Mouse (Mus musculus): Measurements from ENCODE around the gene Micall2. TPM values are rescaled to one million over a fixed set of nuclear protein-coding genes. Genes with fewer than 3 reads are reported as not detected.
"Not testable (repeated sequence)": the region's sequence is repeated elsewhere in the genome, so short reads cannot be mapped to it uniquely, and the experiment has no call there.

Gene Micall2
- polyA plus RNA-seq, 1 experiment from 2014 or later: 12.8 TPM

GRCm38 (mm10) chr5:139702236-139702635, 33.9 kb downstream of the Micall2 start:
- Histone ChIP-seq H3K4me2 (replicated peaks; ENCODE audit: low read depth) (no peak overlapping the region), H3K9me3 (ENCODE audit: control insufficient read depth) (no peaks in the 10 kb centered on the region), H3K4me1 (replicated peaks; ENCODE audit: control insufficient read depth, insufficient read depth, low read length) (no peaks in the 10 kb centered on the region), H3K4me3 (ENCODE audit: low read depth, low read length) (no peak overlapping the region), H3K27ac (ENCODE audit: low read depth, low read length) (no peak overlapping the region), H3K27me3 (replicated peaks; ENCODE audit: control insufficient read depth, insufficient read depth, low read length) (no peaks in the 10 kb centered on the region), H3K9ac (ENCODE audit: low read depth, low read length) (no peak overlapping the region), H3K36me3 (ENCODE audit: control insufficient read depth, insufficient read depth) (peaks cover 18% of the 10 kb centered on the region)
- TF ChIP-seq CTCF (IDR thresholded peaks at IDR 0.05; ENCODE audit: low read depth): no peak
- 30% methylated on average over 10 of the region's 10 CpGs for WGBS
- no peak for ATAC-seq

GRCm38 (mm10) chr5:139696954-139697353, 39.2 kb downstream of the Micall2 start:
- no peaks in the 10 kb centered on the region for H3K9me3 ChIP-seq (ENCODE audit: control insufficient read depth)
- no peak overlapping the region for H3K4me2 ChIP-seq (replicated peaks; ENCODE audit: low read depth)
- no peak overlapping the region for H3K4me3 ChIP-seq (ENCODE audit: low read depth, low read length)
- peak; percentile 38; the same call in 1 of the 2 replicates for TF ChIP-seq CTCF (IDR thresholded peaks at IDR 0.05; ENCODE audit: low read depth)
- ATAC-seq: no peak
- no peaks in the 10 kb centered on the region for H3K4me1 ChIP-seq (replicated peaks; ENCODE audit: control insufficient read depth, insufficient read depth, low read length)
- no peak overlapping the region for H3K9ac ChIP-seq (ENCODE audit: low read depth, low read length)
- WGBS: 87% methylated on average over 6 of the region's 6 CpGs
- no peaks in the 10 kb centered on the region for H3K27me3 ChIP-seq (replicated peaks; ENCODE audit: control insufficient read depth, insufficient read depth, low read length)
- no peaks in the 10 kb centered on the region for H3K36me3 ChIP-seq (ENCODE audit: control insufficient read depth, insufficient read depth)
- no peak overlapping the region for H3K27ac ChIP-seq (ENCODE audit: low read depth, low read length)

GRCm38 (mm10) chr5:139695876-139696275, 40.3 kb downstream of the Micall2 start:
- Histone ChIP-seq H3K4me3 (ENCODE audit: low read depth, low read length) (0 out of 2 replicates have a peak overlapping the region, but pooled peaks have one; percentile 22), H3K27ac (ENCODE audit: low read depth, low read length) (peak overlapping the region; percentile 31; the same call in 1 of the 2 replicates), H3K4me2 (replicated peaks; ENCODE audit: low read depth) (peak overlapping the region; percentile 65; the same call in 1 of the 2 replicates)
- not testable (repeated sequence) for ATAC-seq; H3K9me3 ChIP-seq (ENCODE audit: control insufficient read depth); H3K9ac ChIP-seq (ENCODE audit: low read depth, low read length); H3K4me1 ChIP-seq (replicated peaks; ENCODE audit: control insufficient read depth, insufficient read depth, low read length); H3K27me3 ChIP-seq (replicated peaks; ENCODE audit: control insufficient read depth, insufficient read depth, low read length); H3K36me3 ChIP-seq (ENCODE audit: control insufficient read depth, insufficient read depth)
- 57% methylated on average over 3 of the region's 3 CpGs for WGBS

GRCm38 (mm10) chr5:139694989-139695571, 41.1 kb downstream of the Micall2 start:
- ATAC-seq: peak; percentile 92
- no peaks in the 10 kb centered on the region for H3K27me3 ChIP-seq (replicated peaks; ENCODE audit: control insufficient read depth, insufficient read depth, low read length)
- 0 out of 2 replicates have a peak overlapping the region, but pooled peaks have one; percentile 31 for H3K9ac ChIP-seq (ENCODE audit: low read depth, low read length)
- 8% methylated on average over 7 of the region's 7 CpGs for WGBS
- peak overlapping the region; percentile 65 for H3K4me2 ChIP-seq (replicated peaks; ENCODE audit: low read depth)
- H3K36me3 ChIP-seq (ENCODE audit: control insufficient read depth, insufficient read depth): no peaks in the 10 kb centered on the region
- no peaks in the 10 kb centered on the region for H3K4me1 ChIP-seq (replicated peaks; ENCODE audit: control insufficient read depth, insufficient read depth, low read length)
- no peaks in the 10 kb centered on the region for H3K9me3 ChIP-seq (ENCODE audit: control insufficient read depth)
- TF ChIP-seq CTCF (IDR thresholded peaks at IDR 0.05; ENCODE audit: low read depth): peak; percentile 31; the same call in 1 of the 2 replicates
- peak overlapping the region; percentile 22 for H3K4me3 ChIP-seq (ENCODE audit: low read depth, low read length)
- peak overlapping the region; percentile 63 for H3K27ac ChIP-seq (ENCODE audit: low read depth, low read length)

GRCm38 (mm10) chr5:139694292-139694988, 41.7 kb downstream of the Micall2 start:
- no peak for TF ChIP-seq CTCF (IDR thresholded peaks at IDR 0.05; ENCODE audit: low read depth)
- 41% methylated on average over 16 of the region's 16 CpGs for WGBS
- Histone ChIP-seq H3K4me1 (replicated peaks; ENCODE audit: control insufficient read depth, insufficient read depth, low read length) (no peaks in the 10 kb centered on the region), H3K27me3 (replicated peaks; ENCODE audit: control insufficient read depth, insufficient read depth, low read length) (no peaks in the 10 kb centered on the region), H3K36me3 (ENCODE audit: control insufficient read depth, insufficient read depth) (no peaks in the 10 kb centered on the region), H3K4me2 (replicated peaks; ENCODE audit: low read depth) (peak overlapping the region; percentile 65), H3K27ac (ENCODE audit: low read depth, low read length) (peak overlapping the region; percentile 63), H3K9ac (ENCODE audit: low read depth, low read length) (0 out of 2 replicates have a peak overlapping the region, but pooled peaks have one; percentile 31), H3K9me3 (ENCODE audit: control insufficient read depth) (no peaks in the 10 kb centered on the region), H3K4me3 (ENCODE audit: low read depth, low read length) (peak overlapping the region; percentile 22)
- ATAC-seq: peak; percentile 37; the same call in 1 of the 2 replicates

- WGBS: 75% methylated on average over 9 of the region's 9 CpGs
- H3K4me2 ChIP-seq (replicated peaks; ENCODE audit: low read depth): no peak overlapping the region
- H3K27ac ChIP-seq (ENCODE audit: low read depth, low read length): no peak overlapping the region
- no peak for TF ChIP-seq CTCF (IDR thresholded peaks at IDR 0.05; ENCODE audit: low read depth)
- no peak overlapping the region for H3K9ac ChIP-seq (ENCODE audit: low read depth, low read length)
- no peaks in the 10 kb centered on the region for H3K36me3 ChIP-seq (ENCODE audit: control insufficient read depth, insufficient read depth)
- H3K9me3 ChIP-seq (ENCODE audit: control insufficient read depth): no peaks in the 10 kb centered on the region
- H3K4me3 ChIP-seq (ENCODE audit: low read depth, low read length): no peak overlapping the region
- no peak for ATAC-seq
- no peaks in the 10 kb centered on the region for H3K27me3 ChIP-seq (replicated peaks; ENCODE audit: control insufficient read depth, insufficient read depth, low read length)
- no peaks in the 10 kb centered on the region for H3K4me1 ChIP-seq (replicated peaks; ENCODE audit: control insufficient read depth, insufficient read depth, low read length)
Measured at GRCm38 (mm10) chr5:139690791-139691190, 45.3 kb downstream of the Micall2 start.
